Mouse (Mus musculus) CH12.LX (cell line): ENCODE results near the gene Tnni1. TPM values are rescaled to one million over a fixed set of nuclear protein-coding genes. Genes with fewer than 3 reads are reported as not detected.

Source experiments
- DNase-seq: peaks from one replicate; pipeline ENCODE4 v3.0.0-alpha.2; 2013; ENCODE audit errors: extremely low read depth
- H3K27ac ChIP-seq: 2 replicates; pipeline ENCODE4 v1.5.1; 2012; ENCODE audit warnings: low read depth, mild to moderate bottlenecking, control low read depth, moderate library complexity; ENCODE audit not compliant: insufficient read depth
- H3K27me3 ChIP-seq: replicated peaks from 2 replicates; pipeline ENCODE3; 2012; ENCODE audit warnings: inconsistent platforms
- H3K36me3 ChIP-seq, 2 experiments: replicated peaks in 1 of 2; 2 replicates each; pipeline versions ENCODE3 to v1.6.1; 2012; ENCODE audit warnings: inconsistent platforms in 1 of 2, low read length in 1 of 2, mild to moderate bottlenecking in 1 of 2, mixed read lengths in 1 of 2, moderate library complexity in 1 of 2; ENCODE audit not compliant: control insufficient read depth in 1 of 2, insufficient read depth in 1 of 2
- H3K4me1 ChIP-seq, 2 experiments: 2 replicates each; pipeline ENCODE4 v1.6.1; 2012; ENCODE audit warnings: inconsistent platforms in 1 of 2, moderate library complexity in 1 of 2; ENCODE audit not compliant: insufficient read depth in 2 of 2, control insufficient read depth in 1 of 2
- H3K4me2 ChIP-seq: 2 replicates; pipeline ENCODE4 v1.6.1; 2012; ENCODE audit warnings: low read depth, mild to moderate bottlenecking, control low read depth; ENCODE audit not compliant: poor library complexity, insufficient read depth, severe bottlenecking
- H3K4me3 ChIP-seq, 3 experiments: fragments of 150-350 bp in 1 of 3; sonication (generic) in 1 of 3; replicated peaks in 1 of 3; 2 replicates each; pipeline versions ENCODE3 to v1.5.1; 2011 to 2012; ENCODE audit warnings: low read depth in 2 of 3, low read length in 2 of 3, mild to moderate bottlenecking in 2 of 3, moderate library complexity in 2 of 3, control low read depth in 1 of 3, improper control_type of control experiment in 1 of 3, inconsistent platforms in 1 of 3, mixed read lengths in 1 of 3; ENCODE audit not compliant: poor library complexity in 1 of 3
- H3K79me2 ChIP-seq: replicated peaks from 2 replicates; pipeline ENCODE4 v1.6.1; 2012; ENCODE audit warnings: mild to moderate bottlenecking, moderate library complexity; ENCODE audit not compliant: control insufficient read depth, poor library complexity, insufficient read depth, severe bottlenecking; ENCODE audit errors: extremely low read depth
- H3K9ac ChIP-seq: 2 replicates; pipeline ENCODE4 v1.6.1; 2012; ENCODE audit warnings: low read depth, mild to moderate bottlenecking, control low read depth, moderate library complexity; ENCODE audit not compliant: insufficient read depth
- H3K9me3 ChIP-seq: replicated peaks from 2 replicates; pipeline ENCODE3; 2012; ENCODE audit warnings: low read length, inconsistent platforms, mixed read lengths
- BHLHE40 ChIP-seq: IDR thresholded peaks from 2 replicates; pipeline ENCODE4 v1.6.1; 2011; ENCODE audit warnings: mild to moderate bottlenecking, low read depth, low read length, improper control_type of control experiment
- CHD2 ChIP-seq: IDR thresholded peaks from 2 replicates; pipeline ENCODE4 v1.6.1; 2011; ENCODE audit warnings: low read length, improper control_type of control experiment
- EP300 ChIP-seq: IDR thresholded peaks from 2 replicates; pipeline ENCODE4 v1.6.1; 2011; ENCODE audit warnings: low read length, improper control_type of control experiment
- ETS1 ChIP-seq: conservative IDR thresholded peaks from 2 replicates; pipeline ENCODE4 v1.6.1; 2012; ENCODE audit warnings: low read depth, mild to moderate bottlenecking, inconsistent platforms, low read length, improper control_type of control experiment, moderate library complexity
- GABPA ChIP-seq: IDR thresholded peaks from 2 replicates; pipeline ENCODE4 v1.6.1; 2012; ENCODE audit warnings: low read depth, low read length, improper control_type of control experiment, inconsistent platforms; ENCODE audit not compliant: insufficient replicate concordance
- HCFC1 ChIP-seq: IDR thresholded peaks from 2 replicates; pipeline ENCODE4 v1.6.1; 2012; ENCODE audit warnings: low read depth, mild to moderate bottlenecking, inconsistent platforms, low read length, improper control_type of control experiment
- JUN ChIP-seq: IDR thresholded peaks from 2 replicates; pipeline ENCODE4 v1.6.1; 2011; ENCODE audit warnings: low read depth, mild to moderate bottlenecking, low read length, improper control_type of control experiment, moderate library complexity; ENCODE audit not compliant: insufficient read depth
- JUND ChIP-seq: conservative IDR thresholded peaks from 2 replicates; pipeline ENCODE4 v1.6.1; 2011; ENCODE audit warnings: low read depth, low read length, improper control_type of control experiment
- KAT2A ChIP-seq: IDR thresholded peaks from 2 replicates; pipeline ENCODE4 v1.6.1; 2012; ENCODE audit warnings: low read length, improper control_type of control experiment, inconsistent platforms; ENCODE audit not compliant: insufficient replicate concordance
- MAFK ChIP-seq: IDR thresholded peaks from 2 replicates; pipeline ENCODE4 v1.6.1; 2011; ENCODE audit warnings: low read length, improper control_type of control experiment; ENCODE audit not compliant: insufficient replicate concordance
- MAX ChIP-seq: IDR thresholded peaks from 2 replicates; pipeline ENCODE4 v1.6.1; 2011; ENCODE audit warnings: low read length, improper control_type of control experiment
- MAZ ChIP-seq: IDR thresholded peaks from 2 replicates; pipeline ENCODE4 v1.6.1; 2012; ENCODE audit warnings: low read depth, mild to moderate bottlenecking, inconsistent platforms, low read length, improper control_type of control experiment, moderate library complexity
- MEF2A ChIP-seq: IDR thresholded peaks from 2 replicates; pipeline ENCODE4 v1.6.1; 2014; ENCODE audit warnings: low read depth, mild to moderate bottlenecking, inconsistent platforms, low read length, improper control_type of control experiment, borderline replicate concordance
- MXI1 ChIP-seq: IDR thresholded peaks from 2 replicates; pipeline ENCODE4 v1.6.1; 2011; ENCODE audit warnings: mild to moderate bottlenecking, low read depth, low read length, improper control_type of control experiment
- NRF1 ChIP-seq: IDR thresholded peaks from 2 replicates; pipeline ENCODE4 v1.6.1; 2014; ENCODE audit warnings: low read depth, mild to moderate bottlenecking, inconsistent platforms, low read length, improper control_type of control experiment, moderate library complexity
- POLR2A ChIP-seq: IDR thresholded peaks from 2 replicates; pipeline ENCODE4 v1.6.1; 2011; ENCODE audit warnings: low read depth, mild to moderate bottlenecking, improper control_type of control experiment, low read length
- POLR2AphosphoS2 ChIP-seq: IDR thresholded peaks from 2 replicates; pipeline ENCODE4 v1.6.1; 2011; ENCODE audit warnings: low read depth, low read length, improper control_type of control experiment
- RAD21 ChIP-seq: IDR thresholded peaks from 2 replicates; pipeline ENCODE4 v1.6.1; 2011; ENCODE audit warnings: low read depth, mild to moderate bottlenecking, low read length, improper control_type of control experiment, moderate library complexity
- RCOR1 ChIP-seq: conservative IDR thresholded peaks from 2 replicates; pipeline ENCODE4 v1.6.1; 2012; ENCODE audit warnings: low read depth, mild to moderate bottlenecking, inconsistent platforms, low read length, improper control_type of control experiment
- SIN3A ChIP-seq: IDR thresholded peaks from 2 replicates; pipeline ENCODE4 v1.6.1; 2012; ENCODE audit warnings: low read length, improper control_type of control experiment, inconsistent platforms
- SMC3 ChIP-seq: IDR thresholded peaks from 2 replicates; pipeline ENCODE4 v1.6.1; 2011; ENCODE audit warnings: low read depth, low read length, improper control_type of control experiment
- TCF12 ChIP-seq: IDR thresholded peaks from 2 replicates; pipeline ENCODE4 v1.6.1; 2014; ENCODE audit warnings: low read depth, mild to moderate bottlenecking, inconsistent platforms, low read length, improper control_type of control experiment
- USF1 ChIP-seq: IDR thresholded peaks from 2 replicates; pipeline ENCODE4 v1.6.1; 2014; ENCODE audit warnings: low read depth, mild to moderate bottlenecking, inconsistent platforms, low read length, improper control_type of control experiment
- USF2 ChIP-seq: conservative IDR thresholded peaks from 2 replicates; pipeline ENCODE4 v1.6.1; 2011; ENCODE audit warnings: low read depth, low read length, improper control_type of control experiment
- ZC3H11A ChIP-seq: IDR thresholded peaks from 2 replicates; pipeline ENCODE4 v1.6.1; 2012; ENCODE audit warnings: low read depth, mild to moderate bottlenecking, inconsistent platforms, low read length, improper control_type of control experiment
- ZKSCAN1 ChIP-seq: IDR thresholded peaks from 2 replicates; pipeline ENCODE4 v1.6.1; 2012; ENCODE audit warnings: low read depth, inconsistent platforms, low read length, improper control_type of control experiment, borderline replicate concordance
- ZMIZ1 ChIP-seq: IDR thresholded peaks from 2 replicates; pipeline ENCODE4 v1.6.1; 2012; ENCODE audit warnings: low read depth, mild to moderate bottlenecking, inconsistent platforms, low read length, improper control_type of control experiment
- dilution Hi-C: fragments of 300-500 bp; cut with MboI; formaldehyde crosslinking; loops from 2 replicates; pipeline ENCODE4 v1.14.3; 2020; ENCODE audit warnings: low sequenced_read_pairs; ENCODE audit not compliant: extremely low pct_unique_long_range_greater_than_20kb, extremely low pct_ligation_motif_present
- in situ Hi-C: fragments of 300-500 bp; cut with MboI; formaldehyde crosslinking; loops from 3 replicates; pipeline ENCODE4 v1.14.3; 2019; ENCODE audit warnings: low sequenced_read_pairs, low pct_ligation_motif_present, low pct_unique_long_range_greater_than_20kb, mixed read lengths
- polyA plus RNA-seq: library from polyadenylated mRNA; unstranded; fragments of >175 nt; gene quantifications from 2 replicates; pipeline ENCODE4 v1.2.1, GENCODE M21; 2012; ENCODE audit warnings: low read depth; ENCODE audit not compliant: insufficient read length
- total RNA-seq, 2 experiments: library from RNA; depleted of rRNA; stranded (reverse); fragments of 300-350 nt in 1 of 2; fragments of >200 nt in 1 of 2; gene quantifications; 2 replicates each; pipeline ENCODE4 v1.2.3; 2012 to 2014

The Tnni1 gene
- total and polyA plus RNA-seq, 3 experiments: 1.6 to 6.9 (median 4.2) TPM

GRCm38 (mm10) chr1:135856070-135856469 lies 76.8 kb downstream of the Tnni1 start:
- peaks cover 0 to 9% of the 10 kb centered on the region in 2 experiments for H3K36me3 ChIP-seq
- no peaks in the 10 kb centered on the region for H3K9me3 ChIP-seq
- no peak for DNase-seq
- H3K27ac ChIP-seq: no peak overlapping the region
- H3K27me3 ChIP-seq: peaks cover 33% of the 10 kb centered on the region
- dilution Hi-C loops (no loop called here), in situ Hi-C loops (no loop called here)
- TF ChIP-seq POLR2A (no peak), EP300 (no peak), NRF1 (no peak), USF2 (no peak), ZMIZ1 (no peak), MAX (no peak), CHD2 (no peak), ZKSCAN1 (no peak), HCFC1 (no peak), KAT2A (no peak), MAFK (no peak)
- H3K4me1 ChIP-seq: peaks cover 2 to 5% of the 10 kb centered on the region in 2 experiments; a peak in 3 of 4 replicates
- H3K4me2 ChIP-seq: no peak overlapping the region
- no peaks in the 10 kb centered on the region for H3K79me2 ChIP-seq
- no peak overlapping the region for H3K4me3 ChIP-seq
- H3K9ac ChIP-seq: no peak overlapping the region

GRCm38 (mm10) chr1:135857137-135857775 lies 78.0 kb downstream of the Tnni1 start:
- Histone ChIP-seq H3K27me3 (peaks cover 45% of the 10 kb centered on the region), H3K4me2 (no peak overlapping the region), H3K27ac (no peak overlapping the region)

More at GRCm38 (mm10) chr1:135857137-135857775, 78.0 kb downstream of the Tnni1 start:
- DNase-seq: no peak
- dilution Hi-C loops: no loop called here
- Histone ChIP-seq H3K9me3 (no peaks in the 10 kb centered on the region), H3K4me1 (peaks cover 3 to 13% of the 10 kb centered on the region in 2 experiments; a peak in 3 of 4 replicates), H3K9ac (no peak overlapping the region), H3K79me2 (no peaks in the 10 kb centered on the region), H3K36me3 (no peaks in the 10 kb centered on the region)
- in situ Hi-C loops: no loop called here
- TF ChIP-seq EP300: no peak
- no peak for TF ChIP-seq RAD21
- TF ChIP-seq JUND: no peak
- TF ChIP-seq SMC3: no peak
- no peak for TF ChIP-seq MAZ
- no peak for TF ChIP-seq ZMIZ1
- no peak for TF ChIP-seq RCOR1
- TF ChIP-seq CHD2: no peak
- TF ChIP-seq SIN3A: no peak
- TF ChIP-seq ETS1: no peak
- TF ChIP-seq USF1: no peak
- no peak for TF ChIP-seq JUN
- no peak for TF ChIP-seq NRF1
- TF ChIP-seq ZC3H11A: no peak
- TF ChIP-seq BHLHE40: no peak
- no peak for TF ChIP-seq GABPA
- TF ChIP-seq MXI1: no peak
- TF ChIP-seq TCF12: no peak
- no peak for TF ChIP-seq MEF2A
- no peak for TF ChIP-seq POLR2AphosphoS2
- TF ChIP-seq, all 38 proteins: peak for 0
- no peak overlapping the region for H3K4me3 ChIP-seq
